Mouse (Mus musculus): ENCODE measurements around the gene Cd44.

The Cd44 gene

DNA sequence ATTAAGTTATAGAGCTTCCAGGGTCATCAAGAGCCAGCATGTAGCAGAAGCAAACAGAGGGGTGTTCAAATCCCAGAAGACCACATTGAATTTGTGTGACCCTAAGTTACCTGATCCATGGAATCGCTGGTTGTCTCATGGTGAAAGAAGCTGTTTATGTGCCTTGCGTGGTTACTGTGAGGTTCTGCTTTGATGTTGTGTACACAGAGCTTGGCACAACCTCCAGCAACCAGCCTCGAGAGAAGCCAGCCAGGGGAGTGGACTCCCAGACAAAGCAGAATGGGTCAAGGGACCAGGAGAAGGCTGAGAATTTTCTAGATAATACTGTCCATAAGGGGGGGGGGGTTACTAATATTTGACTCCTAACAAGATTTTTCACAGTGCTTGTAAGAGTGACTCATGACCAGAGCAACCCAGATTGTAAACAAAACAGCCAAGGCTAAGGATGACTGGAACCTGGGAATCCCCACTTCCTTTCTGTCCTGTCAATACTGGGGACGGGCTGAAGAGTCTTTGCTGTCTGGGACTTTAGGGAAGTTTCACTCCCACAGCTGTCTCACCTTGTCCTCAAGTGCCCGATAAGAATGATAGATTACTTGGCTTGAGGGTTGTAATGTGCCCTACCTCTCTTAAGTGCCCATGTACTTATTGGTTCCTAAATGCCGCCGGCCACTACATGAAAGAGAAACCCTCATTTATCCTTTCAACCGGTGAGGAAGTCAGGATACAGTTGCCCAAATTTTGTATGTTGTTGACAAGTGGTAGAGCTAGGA is 136.7 kb downstream of the Cd44 start:
- DNase-seq (ENCODE audit: low spot score in 2 of 2), result no peak

GRCm38 (mm10) chr2:102763991-102764390 is 137.5 kb downstream of the Cd44 start:
- no peak for DNase-seq (ENCODE audit: low spot score in 2 of 2)

DNA sequence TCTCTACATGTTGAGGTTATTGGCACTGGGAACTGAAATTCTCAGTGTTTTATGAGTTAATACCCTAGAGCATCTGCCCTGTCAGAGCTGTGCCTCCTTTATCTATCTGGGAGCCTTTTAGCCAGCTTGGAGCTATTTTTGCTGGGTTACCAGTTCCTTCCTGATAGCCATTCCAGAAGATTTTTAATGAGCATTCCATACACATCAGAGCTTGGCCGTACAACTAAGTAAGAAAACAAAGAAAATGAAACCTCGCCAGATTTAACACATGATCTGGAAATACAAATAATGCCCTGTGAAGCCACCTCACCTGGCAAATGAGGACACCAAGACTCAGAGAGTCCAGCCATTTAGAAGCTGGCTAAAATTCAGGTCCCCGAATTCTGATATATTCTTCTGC is 138.3 kb downstream of the Cd44 start:
- no peak for DNase-seq (ENCODE audit: low spot score in 2 of 2)
